Mouse (Mus musculus) C2C12 (cell line): Measurements from ENCODE around the gene Sall1.

Source experiments
- CEBPB ChIP-seq: IDR thresholded peaks from one replicate; pipeline ENCODE4 v1.6.1; 2011; ENCODE audit warnings: low read depth, mild to moderate bottlenecking, control low read depth, moderate library complexity
- CTCF ChIP-seq: IDR thresholded peaks from one replicate; pipeline ENCODE4 v1.5.1; 2011; ENCODE audit not compliant: control insufficient read depth, insufficient read depth, insufficient read length
- FOSL1 ChIP-seq: IDR thresholded peaks from one replicate; pipeline ENCODE4 v1.8.0; 2011; ENCODE audit warnings: mild to moderate bottlenecking, low read length; ENCODE audit not compliant: poor library complexity, insufficient read depth, severe bottlenecking
- MAX ChIP-seq: IDR thresholded peaks from one replicate; pipeline ENCODE4 v1.6.1; 2011; ENCODE audit warnings: mild to moderate bottlenecking, control low read depth
- MYOD1 ChIP-seq: IDR thresholded peaks from one replicate; pipeline ENCODE4 v1.6.1; 2011; ENCODE audit warnings: low read depth; ENCODE audit not compliant: control insufficient read depth, insufficient read length
- MYOG ChIP-seq: IDR thresholded peaks from one replicate; pipeline ENCODE4 v1.6.1; 2011; ENCODE audit not compliant: control insufficient read depth, insufficient read length; ENCODE audit errors: extremely low read depth
- USF1 ChIP-seq: IDR thresholded peaks from one replicate; pipeline ENCODE4 v1.6.1; 2011; ENCODE audit warnings: low read depth, mild to moderate bottlenecking, control low read depth, moderate library complexity

DNA sequence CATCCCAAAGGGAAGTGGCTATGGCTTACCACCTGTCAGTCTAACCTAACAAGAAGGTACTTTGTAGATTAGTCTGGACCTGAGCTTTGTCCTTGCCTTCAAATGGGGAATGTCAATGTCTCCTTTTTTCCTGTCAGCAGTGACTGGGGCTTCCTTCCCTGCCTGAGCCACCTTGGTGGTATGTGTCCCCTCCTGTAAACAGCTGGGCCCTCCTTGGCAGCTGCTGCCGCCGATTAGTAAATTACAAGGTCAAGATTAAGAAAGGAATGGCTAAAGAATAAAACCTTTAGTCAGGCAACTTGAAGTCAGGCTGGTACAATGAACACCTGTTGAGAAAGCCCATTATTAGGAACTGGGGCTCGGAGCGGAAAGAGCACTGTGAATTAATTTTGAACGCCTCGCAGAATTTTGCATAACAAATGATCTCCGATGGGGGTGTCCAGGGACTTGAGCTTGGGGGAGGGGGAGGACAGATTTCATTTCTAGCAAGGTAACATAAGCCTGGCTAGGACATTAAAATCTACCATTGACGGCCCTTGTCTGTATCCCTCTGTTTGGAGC lies 40.5 kb downstream of the Sall1 start:
- TF ChIP-seq CTCF (no peak), CEBPB (no peak), MYOD1 (no peak), MYOG (no peak), MAX (no peak), FOSL1 (no peak), USF1 (no peak)
